Mouse (Mus musculus) bone marrow macrophage, adult 2 months (primary cell): ENCODE measurements at regions not wholly inside any gene's neighbourhood (a gene's known extent, or its start where the extent isn't known, plus 50 kb on each side); places are given as distances from the start of the nearest gene placed in this dataset.

ENCODE experiments used
- CTCF ChIP-seq: IDR thresholded peaks from 2 replicates; pipeline ENCODE4 v1.5.1; 2012; ENCODE audit warnings: low read depth, mild to moderate bottlenecking, low read length, moderate library complexity
- POLR2A ChIP-seq: IDR thresholded peaks from 2 replicates; pipeline ENCODE4 v1.6.1; 2012; ENCODE audit warnings: mild to moderate bottlenecking, low read depth, low read length, borderline replicate concordance

DNA sequence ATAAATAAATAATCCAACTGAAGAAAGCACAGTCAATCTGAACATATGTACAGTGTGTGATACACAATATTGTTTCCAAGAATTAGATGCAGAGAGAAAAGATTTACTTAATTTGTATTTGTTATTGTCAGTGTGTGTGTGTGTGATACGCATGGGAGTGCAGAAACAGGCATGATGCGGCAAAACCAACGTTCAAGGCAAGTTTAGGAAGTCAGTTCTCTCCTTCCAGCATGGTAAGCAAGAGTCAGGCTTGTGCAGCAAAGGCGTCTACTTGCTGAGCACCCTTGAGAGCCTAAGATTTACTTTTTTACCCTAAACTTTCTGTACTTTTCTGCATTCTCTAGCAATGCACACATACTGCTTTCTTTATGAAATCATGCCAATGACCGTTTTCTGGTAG lies 102.7 kb upstream of the Sstr4 start:
- no peak for TF ChIP-seq POLR2A
- TF ChIP-seq CTCF, result no peak
